Mouse (Mus musculus) R1 (cell line): ENCODE measurements around the gene Gss.
"Not testable (repeated sequence)": the region's sequence is repeated elsewhere in the genome, so short reads cannot be mapped to it uniquely, and the experiment has no call there.

Experiments
- DNase-seq: peaks from one replicate; pipeline ENCODE4 v3.0.0-alpha.2; 2018; ENCODE audit warnings: low read depth, low spot score

Gss gene

DNA sequence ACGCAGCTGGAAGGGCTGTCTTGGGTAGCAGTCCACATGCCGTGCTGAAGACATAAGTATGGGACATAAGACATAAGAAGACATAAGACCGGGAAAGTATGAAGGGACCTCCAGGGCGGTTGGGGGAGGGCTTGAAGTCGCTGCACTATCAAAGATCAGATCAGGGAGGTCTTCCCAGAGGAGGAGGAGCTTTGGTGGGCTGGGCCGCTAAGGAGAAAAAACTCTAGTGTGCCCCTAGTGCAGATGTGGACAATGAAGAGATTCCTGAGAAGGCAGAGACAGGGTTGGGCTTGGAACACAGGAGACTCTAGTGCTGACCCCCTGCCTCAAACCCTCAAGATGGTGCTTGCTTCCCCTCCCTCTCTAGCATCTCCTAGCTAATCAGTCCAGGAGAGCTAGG is 24.4 kb upstream of the Gss start:
- peak; percentile 85 for DNase-seq

DNA sequence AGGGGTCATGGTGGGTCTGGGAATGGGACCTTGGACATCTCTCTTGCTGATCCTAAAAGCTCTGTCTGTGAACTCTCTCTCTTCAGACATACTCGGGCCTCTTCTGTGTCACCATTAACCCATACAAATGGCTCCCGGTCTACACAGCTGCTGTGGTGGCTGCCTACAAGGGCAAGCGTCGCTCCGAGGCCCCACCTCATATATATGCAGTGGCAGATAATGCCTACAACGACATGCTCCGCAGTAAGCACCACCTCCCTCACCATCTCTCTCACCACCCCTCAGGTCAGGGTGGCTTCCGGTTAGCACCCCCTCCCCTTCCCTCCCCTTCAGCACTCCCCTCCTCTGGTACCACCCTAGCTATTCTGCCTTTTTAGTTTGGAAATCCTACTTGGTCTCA is 21.3 kb upstream of the Gss start:
- no peak for DNase-seq

- DNase-seq = peak; percentile 92
These were observed 20.7 kb upstream of the Gss start for GRCm38 (mm10) chr2:155613326-155613755.

GRCm38 (mm10) chr2:155611834-155612550 is 19.4 kb upstream of the Gss start:
- no peak for DNase-seq

DNA sequence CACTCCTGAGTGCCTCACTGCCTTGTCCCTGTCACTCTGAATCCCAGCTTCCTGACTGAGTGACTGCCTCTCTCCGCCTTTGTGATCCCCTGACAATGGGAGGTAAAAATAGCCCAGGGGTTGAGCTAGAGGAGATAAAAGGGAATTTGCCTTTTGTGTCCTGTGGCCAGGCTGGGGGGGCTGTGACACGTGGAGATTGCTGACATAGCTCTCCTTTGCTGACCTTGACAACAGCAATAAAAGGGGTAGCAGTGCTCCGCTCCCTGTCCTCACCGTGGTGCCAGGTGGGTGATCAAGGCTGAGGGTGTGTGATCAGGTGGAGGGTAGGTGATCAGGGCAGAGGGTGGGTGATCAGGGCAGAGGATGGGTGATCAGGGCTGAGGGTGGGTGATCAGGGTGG is 18.4 kb upstream of the Gss start, which contains the start of gene Myh7b:
TSS of gene Myh7b (plus strand) at position 235 of the 400 bp plus-strand sequence.
- DNase-seq = no peak

DNA sequence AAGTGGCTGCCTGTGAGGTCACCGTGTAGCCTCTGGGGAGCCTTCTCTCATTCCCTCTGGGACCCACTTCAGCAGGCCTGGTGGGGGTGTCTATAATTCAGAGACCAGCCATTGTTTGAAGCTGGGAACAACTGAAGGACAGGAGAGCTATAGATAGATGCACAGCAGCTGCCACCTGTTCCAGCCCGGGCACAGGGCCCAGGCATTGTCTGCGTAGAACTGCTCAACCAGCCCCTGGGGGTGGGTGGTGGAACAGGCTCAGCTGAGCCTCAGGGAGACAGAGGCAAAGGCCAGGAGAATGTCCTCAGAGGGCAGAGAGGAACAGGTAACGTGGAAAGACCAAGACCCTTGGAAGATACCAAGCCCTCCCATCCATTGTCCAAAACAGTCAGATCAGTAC is 13.8 kb upstream of the Gss start:
- DNase-seq = no peak

- not testable (repeated sequence) for DNase-seq
These were observed 12.6 kb upstream of the Gss start for GRCm38 (mm10) chr2:155605236-155605589.

DNA sequence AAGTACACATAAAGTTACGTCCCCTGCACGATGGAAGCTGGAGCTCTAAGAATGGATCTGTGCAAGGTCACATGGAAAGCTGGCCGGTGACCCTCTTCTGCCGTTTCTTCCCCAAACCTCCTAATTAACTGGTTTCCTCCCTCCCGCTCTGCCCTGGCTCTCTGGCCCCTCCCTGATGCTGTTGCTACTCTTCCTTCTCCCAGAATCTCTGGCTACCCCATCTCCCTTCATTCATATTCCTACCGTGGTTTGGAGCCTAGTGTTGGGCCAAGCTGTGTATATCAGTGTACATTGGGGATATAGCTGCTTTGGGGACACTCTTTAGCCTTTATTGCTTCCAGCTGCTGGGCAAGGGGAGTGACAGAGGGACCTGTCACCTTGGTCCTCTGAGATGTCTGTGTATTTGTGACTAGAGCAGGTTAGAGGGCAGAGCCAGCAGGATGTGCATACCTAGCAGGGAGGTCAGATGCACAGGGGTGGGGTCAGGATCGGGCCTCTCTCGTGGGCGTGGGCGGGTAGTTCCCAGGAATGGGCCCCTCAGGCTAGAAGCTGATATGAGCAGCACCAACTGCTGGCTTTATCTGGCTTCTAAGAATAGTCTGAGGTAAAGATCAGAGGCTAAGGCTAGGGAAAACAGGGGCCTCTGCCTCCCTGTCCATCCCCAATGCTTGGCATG is 12.1 kb upstream of the Gss start:
- DNase-seq = no peak

DNA sequence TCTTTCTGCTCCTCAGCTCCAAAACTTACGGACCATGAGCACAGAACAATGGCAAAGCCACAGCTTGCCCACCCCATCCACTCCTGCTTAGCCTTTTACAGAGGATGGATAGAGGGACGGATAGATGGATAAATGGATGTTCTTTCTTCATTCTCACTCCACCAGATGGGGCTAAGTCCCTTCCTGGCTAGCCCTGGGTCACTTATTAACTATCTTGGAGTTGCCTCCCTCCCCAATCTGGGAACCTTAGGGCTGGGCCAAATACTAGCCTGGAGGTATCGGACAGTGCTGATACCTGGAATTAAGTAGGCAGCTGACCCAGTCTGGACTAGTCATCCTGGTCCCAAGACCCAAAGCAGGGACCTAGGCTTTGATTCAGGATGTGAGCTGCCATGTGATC is 11.1 kb upstream of the Gss start:
- DNase-seq = no peak

DNA sequence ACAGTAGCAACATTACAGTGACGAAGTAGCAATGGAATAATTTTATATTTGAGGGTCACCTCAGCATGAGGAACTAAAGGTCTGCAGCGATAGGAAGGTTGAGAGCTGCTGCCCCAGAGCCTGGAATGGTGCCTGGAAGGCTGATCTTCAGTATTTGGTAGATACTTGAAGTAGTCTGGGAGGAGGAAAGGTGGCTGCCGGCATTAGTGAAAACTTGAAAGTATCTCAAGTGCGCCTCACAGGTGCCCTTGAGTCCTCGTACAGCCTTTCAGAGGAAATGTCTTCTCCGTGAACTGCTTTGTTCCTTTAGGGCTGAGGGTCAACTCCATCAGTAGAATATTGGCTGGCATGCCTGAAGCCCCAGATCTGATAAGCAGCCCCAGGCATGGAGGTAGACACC is 2.9 kb upstream of the Gss start:
- no peak for DNase-seq

GRCm38 (mm10) chr2:155592854-155593283 is 259 bp upstream of the Gss start:
- no peak for DNase-seq

GRCm38 (mm10) chr2:155591676-155592075 is 934 bp downstream of the Gss start:
- no peak for DNase-seq

- no peak for DNase-seq
These were observed 1.7 kb downstream of the Gss start for GRCm38 (mm10) chr2:155590876-155591275.

GRCm38 (mm10) chr2:155589521-155589920 is 3.1 kb downstream of the Gss start:
- DNase-seq = no peak

DNA sequence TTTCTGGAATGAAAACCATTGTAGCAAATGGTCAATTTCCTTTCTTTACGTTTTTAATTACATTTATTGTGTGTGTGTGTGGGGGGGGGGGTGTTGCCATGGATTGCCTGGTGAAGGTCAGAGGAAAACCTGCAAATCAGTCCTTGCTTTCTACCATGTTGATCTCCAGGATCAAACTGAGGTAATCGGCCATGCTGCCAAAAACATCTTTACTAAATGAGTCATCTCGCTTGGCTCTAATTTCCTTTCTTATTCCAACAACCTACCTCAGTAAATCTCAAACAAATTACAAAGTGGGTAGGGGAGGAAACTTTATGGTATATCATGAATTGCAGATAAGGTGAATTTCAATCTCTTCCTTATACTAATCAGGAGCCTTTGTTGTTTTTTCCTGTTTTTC is 4.5 kb downstream of the Gss start:
- no peak for DNase-seq

DNA sequence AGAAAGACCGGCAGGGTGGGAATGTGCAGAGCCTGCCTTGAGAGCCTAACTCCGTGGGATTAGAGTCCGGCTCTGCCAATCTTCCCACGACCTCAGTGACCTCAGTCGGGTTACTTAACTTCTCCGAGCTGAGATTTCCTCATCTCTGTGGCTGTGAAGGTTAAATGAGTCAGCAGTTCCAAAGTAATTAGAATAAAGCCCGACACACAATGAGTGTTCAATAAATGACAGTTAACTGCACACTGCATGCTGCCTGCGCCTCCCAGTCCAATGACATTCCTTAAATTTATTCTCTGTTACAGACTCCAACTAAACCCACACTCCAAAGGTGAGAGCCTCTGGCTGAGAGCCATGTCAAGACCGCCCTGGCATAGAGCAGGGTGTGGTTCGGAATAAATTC is 7.1 kb downstream of the Gss start:
- peak; percentile 95 for DNase-seq

- DNase-seq = peak; percentile 71
These were observed 7.5 kb downstream of the Gss start for GRCm38 (mm10) chr2:155585082-155585481.

- DNase-seq = peak; percentile 89
These were observed 8.6 kb downstream of the Gss start for GRCm38 (mm10) chr2:155583927-155584530.

- DNase-seq = no peak
These were observed 9.6 kb downstream of the Gss start for GRCm38 (mm10) chr2:155582996-155583395.

GRCm38 (mm10) chr2:155582384-155582995 is 10.1 kb downstream of the Gss start:
- no peak for DNase-seq

- DNase-seq = no peak
These were observed 12.3 kb downstream of the Gss start for GRCm38 (mm10) chr2:155580331-155580730.

DNA sequence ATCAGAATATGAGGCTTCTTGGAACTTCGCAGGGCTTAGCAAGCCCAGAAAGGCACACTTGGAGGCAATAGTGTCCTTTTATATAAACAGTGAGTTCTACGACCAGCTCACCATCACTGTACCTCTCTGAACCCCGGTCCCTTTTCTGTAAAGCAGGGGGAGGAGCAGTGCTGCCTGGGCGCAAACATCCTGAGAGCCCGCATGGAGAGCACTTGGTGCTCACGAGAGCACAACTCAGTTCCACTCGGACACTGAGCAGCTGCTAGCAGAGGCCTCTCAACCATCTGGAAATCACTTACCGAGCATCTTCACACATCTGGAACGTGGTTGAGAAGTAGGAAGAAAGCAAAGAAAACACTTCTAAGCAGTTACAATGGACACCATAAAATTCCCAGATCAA is 16.0 kb downstream of the Gss start:
- no peak for DNase-seq
